Mouse (Mus musculus) heart, embryonic 13.5 days (tissue): ENCODE measurements around the gene Sbf2. TPM values are rescaled to one million over a fixed set of nuclear protein-coding genes. Genes with fewer than 3 reads are reported as not detected.
"Not testable (repeated sequence)": the region's sequence is repeated elsewhere in the genome, so short reads cannot be mapped to it uniquely, and the experiment has no call there.

Source experiments
- ATAC-seq: fragments of 200-750 bp; cut with Nextera tagmentation; 2 replicates; pipeline ENCODE4 v1.8.0; 2017; ENCODE audit warnings: moderate TSS enrichment; ENCODE audit not compliant: insufficient number of reproducible peaks, low FRiP score, low TSS enrichment; ENCODE audit errors: extremely low read depth
- H3K27ac ChIP-seq: fragments of 300-500 bp; sonication (generic); replicated peaks from 2 replicates; pipeline ENCODE4 v1.5.1; 2015; ENCODE audit warnings: moderate library complexity, mild to moderate bottlenecking, inconsistent platforms
- H3K27me3 ChIP-seq: fragments of 300-500 bp; sonication (generic); replicated peaks from 2 replicates; pipeline ENCODE4 v1.6.1; 2015; ENCODE audit warnings: mild to moderate bottlenecking, inconsistent platforms
- H3K36me3 ChIP-seq: fragments of 300-500 bp; sonication (generic); 2 replicates; pipeline ENCODE4 v1.6.1; 2015; ENCODE audit warnings: mild to moderate bottlenecking, inconsistent platforms
- H3K4me1 ChIP-seq: fragments of 300-500 bp; sonication (generic); 2 replicates; pipeline ENCODE4 v1.6.1; 2015; ENCODE audit warnings: inconsistent platforms
- H3K4me2 ChIP-seq: fragments of 300-500 bp; sonication (generic); 2 replicates; pipeline ENCODE4 v1.6.1; 2015; ENCODE audit warnings: inconsistent platforms, mild to moderate bottlenecking, moderate library complexity
- H3K4me3 ChIP-seq: fragments of 300-500 bp; sonication (generic); 2 replicates; pipeline ENCODE4 v1.5.1; 2015; ENCODE audit warnings: moderate library complexity, mild to moderate bottlenecking, inconsistent platforms
- H3K9ac ChIP-seq: fragments of 300-500 bp; sonication (generic); 2 replicates; pipeline ENCODE4 v1.6.1; 2015; ENCODE audit warnings: inconsistent platforms, mild to moderate bottlenecking, moderate library complexity
- H3K9me3 ChIP-seq: fragments of 300-500 bp; sonication (generic); 2 replicates; pipeline ENCODE4 v1.6.1; 2016; ENCODE audit warnings: inconsistent platforms
- whole genome bisulfite sequencing: fragments of 180-500 bp; shearing (Covaris S2); methylation state at CpG from one replicate; pipeline ENCODE4 v1.1.7; 2015; ENCODE audit warnings: mixed read lengths; 5-methylcytosine and 5-hydroxymethylcytosine counted together
- polyA plus RNA-seq: library from polyadenylated mRNA; unstranded; fragments of >200 nt; fragmentation: Nextera tagmentation; extraction: Ambion mirVana; gene quantifications from 2 replicates; pipeline ENCODE4 v1.2.1, GENCODE M21; 2015

Gene Sbf2
- polyA plus RNA-seq, 1 experiment from 2014 or later = 25.7 TPM

GRCm38 (mm10) chr7:110646611-110647407, 32.1 kb upstream of the Sbf2 start:
- no peak overlapping the region for H3K4me3 ChIP-seq
- peaks cover 51% of the 10 kb centered on the region for H3K4me1 ChIP-seq
- H3K27me3 ChIP-seq = no peaks in the 10 kb centered on the region
- peaks cover 4% of the 10 kb centered on the region; the same call in 1 of the 2 replicates for H3K36me3 ChIP-seq
- no peak overlapping the region for H3K4me2 ChIP-seq
- peaks cover 6% of the 10 kb centered on the region; the same call in 1 of the 2 replicates for H3K9me3 ChIP-seq
- ATAC-seq = no peak
- H3K27ac ChIP-seq = no peak overlapping the region
- 80% methylated on average over 8 of the region's 8 CpGs for WGBS
- no peak overlapping the region for H3K9ac ChIP-seq

- Histone ChIP-seq H3K9me3 (peaks cover 6% of the 10 kb centered on the region; the same call in 1 of the 2 replicates), H3K4me3 (no peak overlapping the region), H3K27me3 (no peaks in the 10 kb centered on the region), H3K36me3 (peaks cover 4% of the 10 kb centered on the region; the same call in 1 of the 2 replicates), H3K4me2 (no peak overlapping the region), H3K27ac (no peak overlapping the region), H3K9ac (no peak overlapping the region), H3K4me1 (peaks cover 61% of the 10 kb centered on the region)
- no peak for ATAC-seq
- WGBS = 63% methylated on average over 6 of the region's 6 CpGs
Observed at GRCm38 (mm10) chr7:110645859-110646258, 31.1 kb upstream of the Sbf2 start.

- Histone ChIP-seq H3K9me3 (peaks cover 6% of the 10 kb centered on the region; the same call in 1 of the 2 replicates), H3K9ac (no peak overlapping the region), H3K4me1 (peaks cover 58% of the 10 kb centered on the region), H3K36me3 (peaks cover 4% of the 10 kb centered on the region; the same call in 1 of the 2 replicates), H3K4me3 (no peak overlapping the region), H3K4me2 (no peak overlapping the region), H3K27ac (no peak overlapping the region), H3K27me3 (no peaks in the 10 kb centered on the region)
- ATAC-seq = no peak
- WGBS = 76% methylated on average over 5 of the region's 5 CpGs
Observed at GRCm38 (mm10) chr7:110645311-110645710, 30.6 kb upstream of the Sbf2 start.

GRCm38 (mm10) chr7:110639958-110640357, 25.2 kb upstream of the Sbf2 start:
- H3K4me1 ChIP-seq = peaks cover 50% of the 10 kb centered on the region
- 92% methylated on average over 3 of the region's 3 CpGs for WGBS

GRCm38 (mm10) chr7:110639291-110639915, 24.7 kb upstream of the Sbf2 start:
- no peaks in the 10 kb centered on the region for H3K36me3 ChIP-seq
- H3K9me3 ChIP-seq = no peaks in the 10 kb centered on the region
- ATAC-seq = no peak
- no peak overlapping the region for H3K4me2 ChIP-seq
- no peak overlapping the region for H3K27ac ChIP-seq
- no peak overlapping the region for H3K4me3 ChIP-seq
- peaks cover 47% of the 10 kb centered on the region for H3K4me1 ChIP-seq
- no peaks in the 10 kb centered on the region for H3K27me3 ChIP-seq
- H3K9ac ChIP-seq = no peak overlapping the region
- WGBS = 79% methylated on average over 11 of the region's 11 CpGs

More at GRCm38 (mm10) chr7:110639958-110640357, 25.2 kb upstream of the Sbf2 start:
- not testable (repeated sequence) for H3K36me3 ChIP-seq, H3K4me2 ChIP-seq, H3K4me3 ChIP-seq, H3K9ac ChIP-seq, H3K27ac ChIP-seq, H3K9me3 ChIP-seq, ATAC-seq, H3K27me3 ChIP-seq

GRCm38 (mm10) chr7:110638305-110639110, 23.8 kb upstream of the Sbf2 start:
- 53% methylated on average over 17 of the region's 17 CpGs for WGBS
- Histone ChIP-seq H3K9ac (no peak overlapping the region), H3K27me3 (no peaks in the 10 kb centered on the region), H3K9me3 (no peaks in the 10 kb centered on the region), H3K4me1 (peaks cover 42% of the 10 kb centered on the region), H3K4me2 (no peak overlapping the region), H3K4me3 (no peak overlapping the region), H3K27ac (no peak overlapping the region), H3K36me3 (no peaks in the 10 kb centered on the region)
- no peak; the same call in 1 of the 2 replicates for ATAC-seq

- Histone ChIP-seq H3K4me1 (peaks cover 38% of the 10 kb centered on the region), H3K4me3 (no peak overlapping the region), H3K9ac (no peak overlapping the region), H3K36me3 (no peaks in the 10 kb centered on the region), H3K27ac (no peak overlapping the region), H3K9me3 (no peaks in the 10 kb centered on the region), H3K4me2 (no peak overlapping the region), H3K27me3 (peaks cover 10% of the 10 kb centered on the region; the same call in 1 of the 2 replicates)
- ATAC-seq = no peak
- 22% methylated on average over 1 of the region's 1 CpGs for WGBS
Observed at GRCm38 (mm10) chr7:110636559-110636958, 21.8 kb upstream of the Sbf2 start.

- no peak overlapping the region for H3K4me3 ChIP-seq
- no peaks in the 10 kb centered on the region for H3K36me3 ChIP-seq
- 67% methylated on average over 3 of the region's 3 CpGs for WGBS
- peaks cover 38% of the 10 kb centered on the region for H3K4me1 ChIP-seq
- ATAC-seq = no peak
- H3K27me3 ChIP-seq = peaks cover 16% of the 10 kb centered on the region
- no peak overlapping the region for H3K4me2 ChIP-seq
- no peak overlapping the region for H3K9ac ChIP-seq
- H3K27ac ChIP-seq = no peak overlapping the region
- H3K9me3 ChIP-seq = no peaks in the 10 kb centered on the region
Observed at GRCm38 (mm10) chr7:110635929-110636328, 21.2 kb upstream of the Sbf2 start.

GRCm38 (mm10) chr7:110631136-110631888, 16.6 kb upstream of the Sbf2 start:
- peak overlapping the region; percentile 96 for H3K4me2 ChIP-seq
- H3K4me3 ChIP-seq = no peak overlapping the region
- H3K9me3 ChIP-seq = no peaks in the 10 kb centered on the region
- no peak for ATAC-seq
- H3K27me3 ChIP-seq = peaks cover 37% of the 10 kb centered on the region
- no peaks in the 10 kb centered on the region for H3K36me3 ChIP-seq
- no peak overlapping the region for H3K27ac ChIP-seq
- H3K4me1 ChIP-seq = peaks cover 61% of the 10 kb centered on the region
- WGBS = 64% methylated on average over 16 of the region's 16 CpGs
- peak overlapping the region; percentile 85 for H3K9ac ChIP-seq

GRCm38 (mm10) chr7:110629892-110630666, 15.4 kb upstream of the Sbf2 start:
- no peak for ATAC-seq
- H3K36me3 ChIP-seq = no peaks in the 10 kb centered on the region
- no peaks in the 10 kb centered on the region for H3K9me3 ChIP-seq
- peak overlapping the region; percentile 85 for H3K9ac ChIP-seq
- H3K4me2 ChIP-seq = peak overlapping the region; percentile 96
- peak overlapping the region; percentile 46 for H3K27ac ChIP-seq
- H3K27me3 ChIP-seq = peaks cover 48% of the 10 kb centered on the region
- 2% methylated on average over 36 of the region's 36 CpGs for WGBS
- H3K4me3 ChIP-seq = peak overlapping the region; percentile 64
- H3K4me1 ChIP-seq = peaks cover 73% of the 10 kb centered on the region
